Mouse (Mus musculus) MEL (cell line): Measurements from ENCODE around the gene Grik1. TPM values are rescaled to one million over a fixed set of nuclear protein-coding genes. Genes with fewer than 3 reads are reported as not detected.

Experiments used
- DNase-seq: peaks from one replicate; pipeline ENCODE4 v3.0.0; 2011; ENCODE audit warnings: low read depth, low spot score
- H3K27ac ChIP-seq: 2 replicates; pipeline ENCODE4 v1.5.1; 2012; ENCODE audit warnings: low read depth, mild to moderate bottlenecking, control low read depth, low read length, moderate library complexity; ENCODE audit not compliant: control insufficient read depth
- H3K27me3 ChIP-seq, 2 experiments: fragments of 150-350 bp in 1 of 2; sonication (generic) in 1 of 2; 2 replicates each; pipeline ENCODE4 v1.6.1; 2012; ENCODE audit warnings: low read length in 2 of 2, mild to moderate bottlenecking in 2 of 2, improper control_type of control experiment in 1 of 2, moderate library complexity in 1 of 2; ENCODE audit not compliant: insufficient read depth in 2 of 2, control insufficient read depth in 1 of 2
- H3K36me3 ChIP-seq, 2 experiments: 2 replicates each; pipeline ENCODE4 v1.6.1; 2012 to 2014; ENCODE audit warnings: low read length in 2 of 2, improper control_type of control experiment in 1 of 2, inconsistent platforms in 1 of 2, mild to moderate bottlenecking in 1 of 2; ENCODE audit not compliant: insufficient read depth in 2 of 2, control insufficient read depth in 1 of 2
- H3K4me1 ChIP-seq, 2 experiments: fragments of 150-350 bp in 1 of 2; sonication (generic) in 1 of 2; 2 replicates each; pipeline ENCODE4 v1.6.1; 2012; ENCODE audit warnings: low read length in 2 of 2, improper control_type of control experiment in 1 of 2, mild to moderate bottlenecking in 1 of 2; ENCODE audit not compliant: insufficient read depth in 2 of 2, control insufficient read depth in 1 of 2
- H3K4me3 ChIP-seq, 2 experiments: fragments of 150-350 bp in 1 of 2; sonication (generic) in 1 of 2; 2 replicates each; pipeline ENCODE4 v1.5.1; 2012; ENCODE audit warnings: low read depth in 2 of 2, low read length in 2 of 2, mild to moderate bottlenecking in 2 of 2, moderate library complexity in 2 of 2, control low read depth in 1 of 2, improper control_type of control experiment in 1 of 2; ENCODE audit not compliant: control insufficient read depth in 1 of 2, insufficient read depth in 1 of 2
- H3K79me2 ChIP-seq: 2 replicates; pipeline ENCODE4 v1.6.1; 2012; ENCODE audit warnings: mild to moderate bottlenecking, low read length, moderate library complexity; ENCODE audit not compliant: control insufficient read depth, poor library complexity, insufficient read depth
- H3K9ac ChIP-seq: 2 replicates; pipeline ENCODE4 v1.6.1; 2012; ENCODE audit warnings: low read depth, mild to moderate bottlenecking, control low read depth, low read length, moderate library complexity; ENCODE audit not compliant: control insufficient read depth, poor library complexity, severe bottlenecking
- H3K9me3 ChIP-seq: fragments of 150-350 bp; sonication (generic); replicated peaks from 2 replicates; pipeline ENCODE4 v1.6.1; 2012; ENCODE audit warnings: mild to moderate bottlenecking, low read length, improper control_type of control experiment, moderate library complexity; ENCODE audit not compliant: insufficient read depth
- CTCF ChIP-seq, 3 experiments: IDR thresholded peaks in 2 of 3; conservative IDR thresholded peaks in 1 of 3; 2 replicates each; pipeline ENCODE4 v1.5.1; 2011 to 2012; ENCODE audit warnings: low read length in 3 of 3, low read depth in 2 of 3, mild to moderate bottlenecking in 2 of 3, improper control_type of control experiment in 1 of 3, inconsistent platforms in 1 of 3, mixed read lengths in 1 of 3, moderate library complexity in 1 of 3; ENCODE audit not compliant: control insufficient read depth in 1 of 3, insufficient read depth in 1 of 3, poor library complexity in 1 of 3, severe bottlenecking in 1 of 3
- E2F4 ChIP-seq: IDR thresholded peaks from 2 replicates; pipeline ENCODE4 v1.6.1; 2011; ENCODE audit warnings: low read depth, low read length, improper control_type of control experiment, borderline replicate concordance
- ELF1 ChIP-seq: IDR thresholded peaks from 2 replicates; pipeline ENCODE4 v1.6.1; 2014; ENCODE audit warnings: low read depth, mild to moderate bottlenecking, inconsistent platforms, low read length, improper control_type of control experiment, moderate library complexity
- EP300 ChIP-seq, 2 experiments: IDR thresholded peaks; 2 replicates each; pipeline ENCODE4 v1.6.1; 2011; ENCODE audit warnings: improper control_type of control experiment in 2 of 2, low read length in 2 of 2, low read depth in 1 of 2, mild to moderate bottlenecking in 1 of 2
- GATA1 ChIP-seq: IDR thresholded peaks from 2 replicates; pipeline ENCODE4 v1.6.1; 2011; ENCODE audit warnings: low read depth, low read length, improper control_type of control experiment
- HCFC1 ChIP-seq: IDR thresholded peaks from 2 replicates; pipeline ENCODE4 v1.6.1; 2012; ENCODE audit warnings: low read depth, mild to moderate bottlenecking, inconsistent platforms, low read length, improper control_type of control experiment, moderate library complexity
- JUND ChIP-seq: IDR thresholded peaks from 2 replicates; pipeline ENCODE4 v1.6.1; 2011; ENCODE audit warnings: low read depth, mild to moderate bottlenecking, improper control_type of control experiment, low read length
- KAT2A ChIP-seq: conservative IDR thresholded peaks from 2 replicates; pipeline ENCODE4 v1.6.1; 2012; ENCODE audit warnings: low read depth, low read length, improper control_type of control experiment, inconsistent platforms
- MAFK ChIP-seq: IDR thresholded peaks from 2 replicates; pipeline ENCODE4 v1.6.1; 2011; ENCODE audit warnings: low read depth, mild to moderate bottlenecking, low read length, improper control_type of control experiment, borderline replicate concordance
- MAZ ChIP-seq: IDR thresholded peaks from 2 replicates; pipeline ENCODE4 v1.6.1; 2012; ENCODE audit warnings: low read depth, mild to moderate bottlenecking, inconsistent platforms, low read length, improper control_type of control experiment
- MYC ChIP-seq: IDR thresholded peaks from 2 replicates; pipeline ENCODE4 v1.6.1; 2011; ENCODE audit warnings: low read depth, mild to moderate bottlenecking, low read length, improper control_type of control experiment, moderate library complexity
- POLR2A ChIP-seq, 2 experiments: IDR thresholded peaks; 2 replicates each; pipeline ENCODE4 v1.6.1; 2011 to 2012; ENCODE audit warnings: low read length in 2 of 2, mild to moderate bottlenecking in 2 of 2, control low read depth in 1 of 2, improper control_type of control experiment in 1 of 2, low read depth in 1 of 2, moderate library complexity in 1 of 2; ENCODE audit not compliant: control insufficient read depth in 1 of 2, insufficient read depth in 1 of 2, poor library complexity in 1 of 2
- POLR2AphosphoS2 ChIP-seq: IDR thresholded peaks from 2 replicates; pipeline ENCODE4 v1.6.1; 2011; ENCODE audit warnings: low read length, improper control_type of control experiment
- POLR2AphosphoS5 ChIP-seq: IDR thresholded peaks from 2 replicates; pipeline ENCODE4 v1.6.1; 2012; ENCODE audit warnings: low read depth, borderline replicate concordance, mild to moderate bottlenecking, inconsistent platforms, low read length, moderate library complexity, mixed read lengths
- RAD21 ChIP-seq: IDR thresholded peaks from 2 replicates; pipeline ENCODE4 v1.6.1; 2011; ENCODE audit warnings: mild to moderate bottlenecking, low read depth, low read length, improper control_type of control experiment
- TAL1 ChIP-seq: IDR thresholded peaks from 2 replicates; pipeline ENCODE4 v1.6.1; 2012; ENCODE audit warnings: mild to moderate bottlenecking, inconsistent platforms, low read length, moderate library complexity, mixed read lengths
- UBTF ChIP-seq: IDR thresholded peaks from 2 replicates; pipeline ENCODE4 v1.6.1; 2012; ENCODE audit warnings: low read depth, mild to moderate bottlenecking, inconsistent platforms, low read length, improper control_type of control experiment, moderate library complexity, borderline replicate concordance; ENCODE audit not compliant: insufficient read depth
- USF1 ChIP-seq: IDR thresholded peaks from 2 replicates; pipeline ENCODE4 v1.6.1; 2014; ENCODE audit warnings: low read depth, mild to moderate bottlenecking, inconsistent platforms, low read length, improper control_type of control experiment, moderate library complexity
- USF2 ChIP-seq, 2 experiments: IDR thresholded peaks; 2 replicates each; pipeline ENCODE4 v1.6.1; 2011 to 2012; ENCODE audit warnings: improper control_type of control experiment in 2 of 2, low read length in 2 of 2, borderline replicate concordance in 1 of 2, inconsistent platforms in 1 of 2, low read depth in 1 of 2, mild to moderate bottlenecking in 1 of 2; ENCODE audit not compliant: insufficient read depth in 1 of 2
- ZC3H11A ChIP-seq: IDR thresholded peaks from 2 replicates; pipeline ENCODE4 v1.6.1; 2012; ENCODE audit warnings: low read depth, mild to moderate bottlenecking, inconsistent platforms, low read length, improper control_type of control experiment
- ZKSCAN1 ChIP-seq: IDR thresholded peaks from 2 replicates; pipeline ENCODE4 v1.6.1; 2012; ENCODE audit warnings: low read depth, mild to moderate bottlenecking, inconsistent platforms, low read length, improper control_type of control experiment, moderate library complexity
- ZMIZ1 ChIP-seq: IDR thresholded peaks from 2 replicates; pipeline ENCODE4 v1.6.1; 2012; ENCODE audit warnings: low read depth, mild to moderate bottlenecking, inconsistent platforms, low read length, improper control_type of control experiment, moderate library complexity
- polyA plus RNA-seq, 2 experiments: library from polyadenylated mRNA; stranded (reverse) in 1 of 2; unstranded in 1 of 2; fragments of >175 nt in 1 of 2; fragments of >200 nt in 1 of 2; gene quantifications; 2 replicates each; pipeline versions ENCODE4 v1.2.1 to v1.2.4; 2012; ENCODE audit warnings: low replicate concordance in 2 of 2, low read depth in 1 of 2; ENCODE audit not compliant: insufficient read length in 2 of 2, insufficient read depth in 1 of 2, missing spikeins in 1 of 2
- total RNA-seq: library from RNA; depleted of rRNA; stranded (reverse); fragments of 300-350 nt; gene quantifications from 2 replicates; pipeline ENCODE4 v1.2.3, GENCODE M21; 2012

Grik1 gene
- total and polyA plus RNA-seq, 3 experiments = not detected

DNA sequence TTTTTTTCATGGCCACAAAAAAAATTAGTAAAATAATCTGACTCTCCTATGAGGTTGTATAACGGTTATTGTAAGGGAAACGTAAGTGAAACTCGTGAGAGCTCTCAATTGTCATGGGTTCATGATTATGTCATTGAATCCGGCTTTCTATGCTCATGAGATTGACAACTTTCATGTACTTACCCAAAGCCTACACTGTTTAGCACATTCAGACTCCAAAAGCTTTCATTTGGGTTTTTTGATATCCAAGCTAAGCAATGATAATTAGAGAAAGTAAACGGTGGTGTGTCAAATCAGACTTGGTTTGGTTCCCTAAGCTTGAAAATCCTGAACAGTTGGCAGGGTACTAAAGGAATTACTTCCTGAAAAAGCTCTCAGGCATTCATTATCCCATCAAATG, 33.0 kb downstream of the Grik1 start:
- Histone ChIP-seq H3K9ac (no peak overlapping the region), H3K4me3 (no peak overlapping the region), H3K9me3 (no peaks in the 10 kb centered on the region), H3K36me3 (no peaks in the 10 kb centered on the region)
- TF ChIP-seq E2F4 (no peak), ELF1 (no peak), KAT2A (no peak), USF2 (IDR thresholded peaks at IDR 0.05; ENCODE audit: borderline replicate concordance in 1 of 2, insufficient read depth in 1 of 2, low read depth in 1 of 2, low read length in 2 of 2) (no peak), MAZ (no peak), POLR2A (IDR thresholded peaks at IDR 0.05; ENCODE audit: control insufficient read depth in 1 of 2, insufficient read depth in 1 of 2, low read depth in 1 of 2, low read length in 2 of 2, poor library complexity in 1 of 2) (no peak), MYC (no peak), JUND (no peak), MAFK (no peak), ZMIZ1 (no peak), TAL1 (no peak)
- TF ChIP-seq, all 39 proteins: peak for 0
- H3K27me3 ChIP-seq = no peaks in the 10 kb centered on the region
- no peak overlapping the region for H3K27ac ChIP-seq
- H3K4me1 ChIP-seq = no peaks in the 10 kb centered on the region
- H3K79me2 ChIP-seq = no peaks in the 10 kb centered on the region
- DNase-seq = no peak

DNA sequence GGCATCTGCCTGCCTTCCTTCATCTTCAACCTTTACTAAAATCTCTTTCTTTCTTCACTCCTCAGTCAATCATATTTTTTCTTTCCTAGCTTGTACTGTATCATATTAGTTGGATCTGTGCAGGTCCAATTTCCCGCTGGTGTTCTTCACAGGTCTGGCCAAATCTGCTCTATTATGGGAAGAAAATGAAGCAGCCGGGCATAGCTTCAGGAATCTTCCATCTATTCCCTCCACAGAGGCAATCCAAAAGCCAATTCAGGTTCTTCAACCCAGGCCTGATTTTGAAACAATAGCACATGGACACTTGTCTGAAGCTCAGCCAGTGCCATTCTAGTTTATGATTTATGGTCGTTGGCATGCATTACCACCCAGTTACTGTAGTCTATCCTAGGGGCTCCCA, 34.0 kb downstream of the Grik1 start:
- Histone ChIP-seq H3K4me3 (no peak overlapping the region), H3K4me1 (no peaks in the 10 kb centered on the region), H3K36me3 (no peaks in the 10 kb centered on the region), H3K9me3 (no peaks in the 10 kb centered on the region), H3K79me2 (no peaks in the 10 kb centered on the region), H3K9ac (no peak overlapping the region), H3K27ac (no peak overlapping the region), H3K27me3 (no peaks in the 10 kb centered on the region)
- no peak for DNase-seq
- no peak for TF ChIP-seq GATA1
- no peak for TF ChIP-seq MAFK
- no peak for TF ChIP-seq POLR2A (IDR thresholded peaks at IDR 0.05; ENCODE audit: control insufficient read depth in 1 of 2, insufficient read depth in 1 of 2, low read depth in 1 of 2, low read length in 2 of 2, poor library complexity in 1 of 2)
- TF ChIP-seq CTCF (IDR thresholded peaks at IDR 0.05 in 2 of 3, conservative IDR thresholded peaks at IDR 0.05 in 1 of 3; ENCODE audit: control insufficient read depth in 1 of 3, insufficient read depth in 1 of 3, low read depth in 2 of 3, low read length in 3 of 3, poor library complexity in 1 of 3, severe bottlenecking in 1 of 3) = no peak
- no peak for TF ChIP-seq ZC3H11A
- no peak for TF ChIP-seq ZKSCAN1
- TF ChIP-seq UBTF = no peak
- no peak for TF ChIP-seq POLR2AphosphoS2
- TF ChIP-seq EP300 (IDR thresholded peaks at IDR 0.05; ENCODE audit: low read depth in 1 of 2, low read length in 2 of 2) = no peak
- TF ChIP-seq KAT2A = no peak
- TF ChIP-seq MYC = no peak
- no peak for TF ChIP-seq RAD21
- no peak for TF ChIP-seq POLR2AphosphoS5
- TF ChIP-seq USF1 = no peak
- no peak for TF ChIP-seq HCFC1
